Mouse (Mus musculus) liver, embryonic 14.5 days (tissue): ENCODE data around the gene Rarres2. TPM values are rescaled to one million over a fixed set of nuclear protein-coding genes. Genes with fewer than 3 reads are reported as not detected.
A peak's percentile ranks its signal among the peaks of the same experiment; 100 is the strongest.

Source experiments
- ATAC-seq: fragments of 200-750 bp; cut with Nextera tagmentation; 2 replicates; pipeline ENCODE4 v1.8.0; 2017; ENCODE audit warnings: moderate number of reproducible peaks, mild to moderate bottlenecking, moderate library complexity; ENCODE audit not compliant: insufficient read depth
- DNase-seq, 3 experiments: peaks; one replicate each; pipeline ENCODE4 v3.0.0-alpha.2; 2012 to 2013; ENCODE audit warnings: low read depth in 3 of 3, low spot score in 3 of 3
- H3K27ac ChIP-seq: fragments of 300-500 bp; sonication (generic); 2 replicates; pipeline ENCODE4 v1.5.1; 2014; ENCODE audit warnings: moderate library complexity, mild to moderate bottlenecking, control low read depth, inconsistent platforms
- H3K27me3 ChIP-seq: fragments of 300-500 bp; sonication (generic); 2 replicates; pipeline ENCODE4 v1.6.1; 2014; ENCODE audit warnings: mild to moderate bottlenecking, low read length, moderate library complexity; ENCODE audit not compliant: control insufficient read depth, insufficient read depth
- H3K36me3 ChIP-seq: fragments of 300-500 bp; sonication (generic); replicated peaks from 2 replicates; pipeline ENCODE4 v1.6.1; 2014; ENCODE audit warnings: low read depth; ENCODE audit not compliant: control insufficient read depth, insufficient read depth
- H3K4me1 ChIP-seq, 2 experiments: fragments of 200-500 bp in 1 of 2; fragments of 300-500 bp in 1 of 2; sonication (generic) in 1 of 2; replicated peaks; 2 replicates each; pipeline ENCODE4 v1.6.1; 2012 to 2014; ENCODE audit warnings: antibody characterized with exemption in 1 of 2, inconsistent platforms in 1 of 2, low read length in 1 of 2; ENCODE audit not compliant: control insufficient read depth in 2 of 2, insufficient read depth in 2 of 2
- H3K4me2 ChIP-seq: fragments of 300-500 bp; sonication (generic); 2 replicates; pipeline ENCODE4 v1.6.1; 2014; ENCODE audit warnings: low read depth, mild to moderate bottlenecking, control low read depth, moderate library complexity
- H3K4me3 ChIP-seq, 2 experiments: fragments of 200-500 bp in 1 of 2; fragments of 300-500 bp in 1 of 2; sonication (generic) in 1 of 2; 2 replicates each; pipeline ENCODE4 v1.5.1; 2012 to 2014; ENCODE audit warnings: low read depth in 2 of 2, low read length in 2 of 2, mild to moderate bottlenecking in 2 of 2, control low read depth in 1 of 2, inconsistent platforms in 1 of 2, moderate library complexity in 1 of 2; ENCODE audit not compliant: insufficient read depth in 1 of 2
- H3K9ac ChIP-seq: fragments of 300-500 bp; sonication (generic); replicated peaks from 2 replicates; pipeline ENCODE4 v1.6.1; 2014; ENCODE audit warnings: mild to moderate bottlenecking, control low read depth, moderate library complexity
- H3K9me3 ChIP-seq: fragments of 300-500 bp; sonication (generic); 2 replicates; pipeline ENCODE4 v1.6.1; 2016; ENCODE audit warnings: low read length, mixed read lengths; ENCODE audit not compliant: control insufficient read depth
- CTCF ChIP-seq: IDR thresholded peaks from 2 replicates; pipeline ENCODE4 v1.5.1; 2016; ENCODE audit warnings: antibody characterized with exemption, low read depth, control low read depth
- EP300 ChIP-seq: IDR thresholded peaks from 2 replicates; pipeline ENCODE4 v1.6.1; 2016; ENCODE audit warnings: antibody characterized with exemption, low read depth
- WGBS: fragments of 180-500 bp; shearing (Covaris S2); extraction: QIAGEN DNeasy Blood & Tissue Kit; methylation state at CpG from one replicate; pipeline ENCODE4 v1.1.7; 2014; ENCODE audit not compliant: insufficient replicate concordance; 5-methylcytosine and 5-hydroxymethylcytosine counted together
- polyA plus RNA-seq, 2 experiments: library from polyadenylated mRNA; depleted of rRNA in 1 of 2; stranded (reverse) in 1 of 2; unstranded in 1 of 2; fragments of >200 nt; fragmentation: Nextera tagmentation in 1 of 2; extraction: Ambion mirVana in 1 of 2; gene quantifications; 2 replicates each; pipeline versions ENCODE4 v1.2.1 to v1.2.3; 2012 to 2014

Rarres2 gene
- polyA plus RNA-seq, 2 experiments = 11.3 to 16.3 TPM

DNA sequence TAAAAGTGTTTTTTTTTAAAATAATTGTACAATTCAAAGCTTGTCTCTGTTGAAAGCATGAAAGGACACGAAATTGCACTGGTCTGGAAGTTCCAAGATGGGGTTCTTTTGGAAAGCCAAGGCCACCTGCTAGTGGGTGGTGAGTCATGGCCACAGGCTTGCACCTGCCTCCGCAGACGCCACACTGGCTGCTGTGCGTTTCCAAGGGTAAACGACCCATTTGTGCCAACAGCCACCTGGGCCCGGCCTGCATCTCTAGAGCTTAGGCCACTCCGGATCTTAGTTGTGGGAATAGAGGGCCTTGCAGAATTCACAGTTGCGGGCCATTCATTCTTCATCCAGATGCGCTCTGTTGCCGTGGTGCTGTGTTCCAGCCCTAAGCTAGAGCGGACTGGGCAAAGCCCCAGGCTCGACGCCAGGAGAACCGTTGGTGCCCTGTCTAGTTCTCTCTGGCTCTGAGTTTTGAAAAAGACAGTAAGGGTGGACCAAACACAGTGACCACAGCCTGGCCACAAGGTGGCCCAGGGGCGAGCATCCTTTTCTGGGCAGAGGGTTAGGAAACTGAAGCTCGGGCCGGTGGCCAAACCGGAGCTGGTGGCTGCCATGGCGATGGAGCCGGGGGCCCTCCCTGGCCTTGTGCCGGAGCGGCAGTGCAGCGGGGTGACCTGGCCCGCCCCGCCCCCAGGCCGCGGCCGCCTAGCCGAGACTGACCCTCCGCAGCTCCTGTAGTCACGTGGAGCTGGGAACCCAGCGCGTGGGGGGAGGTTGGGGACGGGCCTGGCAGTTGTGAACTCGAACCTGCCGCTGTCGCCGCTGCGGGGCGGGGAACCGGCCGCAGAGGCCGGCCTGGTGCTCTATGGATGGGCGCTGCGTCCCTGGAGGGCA is 20.8 kb upstream of the Rarres2 start, which contains the start of the genes Repin1 and Gm44965:
Gene Repin1 (plus strand): TSS at position 726 of the 885 bp plus-strand sequence.
Gene Gm44965 (plus strand): TSS at position 784 of the 885 bp plus-strand sequence.
- H3K4me2 ChIP-seq = peak within 1 kb of the TSS; percentile 66
- TF ChIP-seq CTCF (0 out of 2 replicates have a peak, but pooled peaks have one; percentile 29), EP300 (no peak)
- H3K27ac ChIP-seq = no peak within 1 kb of the TSS
- peak within 1 kb of the TSS; percentile 61 to 62 for H3K4me3 ChIP-seq
- no peaks in the 10 kb centered on the region; the same call in 1 of the 2 replicates for H3K36me3 ChIP-seq
- peak within 1 kb of the TSS; percentile 56 for H3K9ac ChIP-seq
- H3K4me1 ChIP-seq = 0 out of 4 replicates have a peak, but pooled peaks cover 0 to 2% of the 10 kb centered on the region in 2 experiments
- DNase-seq (peak; percentile 37 to 52 (median 37)), ATAC-seq (peak; percentile 82)
- 9% methylated on average over 45 of the region's 45 CpGs for WGBS
- no peaks in the 10 kb centered on the region; the same call in 1 of the 2 replicates for H3K9me3 ChIP-seq
- no peaks in the 10 kb centered on the region for H3K27me3 ChIP-seq

DNA sequence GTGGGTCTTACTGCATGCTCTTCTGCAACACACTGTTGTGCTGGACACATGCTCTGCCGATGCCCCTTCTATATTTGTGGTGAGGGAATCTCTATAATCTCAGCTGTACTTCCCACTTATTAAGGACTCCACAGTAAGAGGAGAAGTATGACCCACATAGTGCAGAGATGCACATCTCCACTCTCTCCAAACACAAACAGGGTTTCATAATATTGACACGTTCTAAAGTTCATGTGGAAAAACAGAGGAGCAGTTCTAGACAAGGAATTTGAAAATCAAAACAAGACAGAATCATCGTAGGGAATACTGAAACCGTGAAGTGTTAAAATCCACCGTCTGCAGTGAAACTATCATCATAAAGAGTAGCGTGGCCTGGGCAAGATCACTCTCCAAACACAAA is 19.3 kb upstream of the Rarres2 start:
- H3K27me3 ChIP-seq = no peaks in the 10 kb centered on the region
- no peak for TF ChIP-seq CTCF
- TF ChIP-seq EP300 = no peak
- WGBS = 52% methylated on average over 6 of the region's 6 CpGs
- no peaks in the 10 kb centered on the region; the same call in 1 of the 2 replicates for H3K9me3 ChIP-seq
- ATAC-seq (no peak), DNase-seq (no peak)
- H3K36me3 ChIP-seq = no peaks in the 10 kb centered on the region
- H3K9ac ChIP-seq = no peak overlapping the region
- 0 out of 4 replicates have a peak, but pooled peaks cover 0 to 2% of the 10 kb centered on the region in 2 experiments for H3K4me1 ChIP-seq
- H3K4me3 ChIP-seq = no peak overlapping the region
- no peak overlapping the region for H3K27ac ChIP-seq
- H3K4me2 ChIP-seq = no peak overlapping the region

DNA sequence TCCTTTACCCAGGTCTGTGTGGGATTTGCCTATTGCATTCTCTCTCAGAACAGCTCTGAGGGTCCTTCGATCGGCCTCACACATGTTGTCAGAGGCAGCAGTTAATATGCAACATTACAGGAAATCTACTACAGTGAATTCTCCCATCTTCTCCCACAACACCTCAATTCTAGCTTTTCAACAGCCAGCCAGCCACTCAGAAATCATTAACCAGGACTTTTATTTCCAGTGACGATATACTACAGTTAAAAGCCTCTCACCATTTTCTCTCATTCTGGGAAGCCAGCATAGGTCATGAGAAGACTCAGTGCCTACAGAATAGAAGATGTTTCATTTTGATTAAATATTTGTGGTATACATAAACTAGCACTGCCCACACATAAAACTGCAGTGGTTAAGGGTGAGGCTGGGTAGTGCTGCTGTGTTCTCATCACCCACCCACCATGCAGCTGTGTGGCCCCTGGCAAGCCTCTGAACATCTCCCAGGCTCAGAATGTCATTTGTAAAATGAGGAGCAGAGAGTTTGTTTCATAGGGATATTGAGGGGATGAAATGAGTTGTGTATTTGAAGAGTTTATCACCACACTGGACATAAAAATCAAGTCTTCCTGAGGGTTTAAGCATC is 18.7 kb upstream of the Rarres2 start:
- no peaks in the 10 kb centered on the region for H3K36me3 ChIP-seq
- H3K9ac ChIP-seq = no peak overlapping the region
- no peak for ATAC-seq
- H3K9me3 ChIP-seq = no peaks in the 10 kb centered on the region
- TF ChIP-seq EP300 (no peak), CTCF (no peak)
- 0 out of 4 replicates have a peak, but pooled peaks cover 0 to 2% of the 10 kb centered on the region in 2 experiments for H3K4me1 ChIP-seq
- no peak overlapping the region for H3K4me2 ChIP-seq
- no peak overlapping the region for H3K27ac ChIP-seq
- no peak overlapping the region for H3K4me3 ChIP-seq
- WGBS = 67% methylated on average over 3 of the region's 3 CpGs
- DNase-seq = no peak
- H3K27me3 ChIP-seq = no peaks in the 10 kb centered on the region

DNA sequence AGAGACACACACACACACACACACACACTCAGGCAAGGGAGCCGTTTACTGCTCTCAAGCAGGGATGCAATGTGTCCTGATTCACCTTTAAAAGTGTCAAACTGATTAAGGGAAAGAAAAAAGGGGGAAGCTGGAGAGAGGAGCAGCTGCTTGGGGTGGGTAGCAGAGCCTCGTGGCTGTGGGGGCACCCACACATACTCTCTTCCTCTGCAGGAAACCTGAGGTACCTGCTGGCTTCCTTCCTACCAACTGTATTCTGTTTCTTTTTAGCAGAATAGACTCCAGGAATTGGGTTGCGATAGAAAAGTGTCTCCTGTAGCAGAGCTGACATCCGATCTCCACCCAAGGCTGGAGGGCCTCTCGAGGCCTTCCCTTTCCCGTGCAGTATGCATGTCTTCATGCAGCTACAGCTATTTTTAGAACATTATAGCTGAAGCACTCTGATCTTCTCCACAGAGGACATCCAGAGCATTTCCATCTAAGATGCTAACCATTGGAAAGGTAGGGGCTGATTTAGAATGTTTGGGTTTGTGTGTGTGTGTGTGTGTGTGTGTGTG is 16.7 kb upstream of the Rarres2 start, which contains the start of gene Gm45021:
Gene Gm45021 (plus strand): TSS at position 417 of the 557 bp plus-strand sequence.
- Histone ChIP-seq H3K27ac (no peak within 1 kb of the TSS), H3K36me3 (no peaks in the 10 kb centered on the region), H3K4me2 (no peak within 1 kb of the TSS), H3K4me1 (0 out of 4 replicates have a peak, but pooled peaks cover 0 to 2% of the 10 kb centered on the region in 2 experiments), H3K9me3 (no peaks in the 10 kb centered on the region), H3K9ac (no peak within 1 kb of the TSS), H3K27me3 (no peaks in the 10 kb centered on the region), H3K4me3 (no peak within 1 kb of the TSS)
- no peak for DNase-seq
- ATAC-seq = no peak
- TF ChIP-seq CTCF (no peak), EP300 (no peak)
- 10% methylated on average over 6 of the region's 6 CpGs for whole genome bisulfite sequencing
